Mouse (Mus musculus) lung, postnatal 0 days (tissue): Measurements from ENCODE around the gene Mynn.

Experiments used
- CTCF ChIP-seq: IDR thresholded peaks from 2 replicates; pipeline ENCODE4 v1.5.1; 2016; ENCODE audit warnings: antibody characterized with exemption, mild to moderate bottlenecking
- EP300 ChIP-seq: IDR thresholded peaks from 2 replicates; pipeline ENCODE4 v1.6.1; 2016; ENCODE audit warnings: antibody characterized with exemption, mild to moderate bottlenecking, control low read depth

DNA sequence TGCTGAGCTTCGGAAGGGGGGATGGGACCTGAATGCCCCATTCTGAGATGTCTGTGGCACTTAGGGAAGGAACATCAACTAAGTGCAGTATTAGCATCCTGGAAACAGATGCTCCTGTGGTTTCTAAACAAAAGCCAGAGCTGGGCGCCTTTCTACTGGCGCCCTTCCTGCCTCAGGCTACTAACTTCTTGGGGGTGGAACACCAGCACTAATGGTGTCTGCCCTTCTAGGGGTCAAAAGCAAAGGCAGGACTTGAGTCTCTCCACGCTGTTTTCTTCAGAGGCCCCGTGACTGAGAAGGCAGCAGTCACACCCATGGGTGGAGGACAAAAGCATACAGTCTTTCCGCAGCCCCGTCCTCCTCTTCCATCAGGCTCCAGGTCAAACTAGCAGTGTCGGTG lies 44.9 kb downstream of the Mynn start:
- no peak for TF ChIP-seq CTCF
- TF ChIP-seq EP300 = no peak
